Comparison of ENCODE assay signal across 9 mouse cellular contexts in the genomic region with DNA sequence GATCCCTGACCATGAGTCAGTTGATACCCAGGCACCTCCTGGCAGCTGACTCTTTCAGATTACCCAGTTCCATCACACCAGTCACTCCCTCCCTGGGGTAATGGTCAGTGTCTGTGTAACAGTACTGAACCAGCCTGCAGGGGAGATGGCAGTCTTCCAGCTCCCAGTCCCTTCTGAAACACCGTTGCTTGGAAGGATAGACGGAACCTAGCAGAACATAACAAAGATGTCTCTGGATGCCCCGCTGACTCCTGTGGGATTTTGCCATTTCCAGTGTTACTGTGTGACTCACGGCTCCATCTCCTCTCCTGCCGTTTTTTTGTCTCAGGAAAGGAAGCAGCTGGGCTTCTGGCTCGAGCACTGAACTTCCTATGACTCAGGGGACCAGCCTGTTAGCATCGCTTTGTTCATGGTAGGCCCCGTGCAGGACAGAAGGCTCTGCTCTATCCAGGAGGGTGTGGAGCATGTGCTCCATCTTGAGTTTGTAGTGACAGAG.
DNase-seq lines count a peak whose midpoint lies in the region; ATAC-seq lines count a peak whose summit lies in the region.
"Had no signal": no experiment of that assay in that cellular context is flagged by ENCODE, and none has a peak within 500 bp of the region (broad histone marks: within the 10 kb centered on the region; RNA-seq: fewer than 3 reads in every experiment).

No protein-coding gene starts in this region.

- H3K4me2 ChIP-seq in liver, embryonic 11.5 days: no peak overlapping the region
- H3K4me2 ChIP-seq: limb, embryonic 15.5 days had no signal

- H3K9ac ChIP-seq in liver, embryonic 11.5 days (ENCODE audit: low read depth, low read length): no peak overlapping the region
- H3K9ac ChIP-seq: limb, embryonic 15.5 days had no signal

- no peak for ATAC-seq in liver, embryonic 11.5 days (replicated peaks; ENCODE audit: low FRiP score)

- no peaks in the 10 kb centered on the region for H3K27me3 ChIP-seq in liver, embryonic 11.5 days (replicated peaks; ENCODE audit: control insufficient read depth, insufficient read depth, low read length)
- H3K27me3 ChIP-seq: limb, embryonic 15.5 days had no signal

- H3K4me1 ChIP-seq in liver, embryonic 11.5 days (replicated peaks; ENCODE audit: control insufficient read depth, insufficient read depth, low read length): no peaks in the 10 kb centered on the region

- H3K36me3 ChIP-seq in liver, embryonic 11.5 days (ENCODE audit: control insufficient read depth, insufficient read depth, low read length): no peaks in the 10 kb centered on the region
- H3K36me3 ChIP-seq: limb, embryonic 15.5 days had no signal

- no peak overlapping the region for H3K4me3 ChIP-seq in liver, embryonic 11.5 days (ENCODE audit: low read depth, low read length)
- H3K4me3 ChIP-seq: limb, embryonic 15.5 days had no signal

- peak; percentile 18 for DNase-seq in embryo, embryonic 10 days (ENCODE audit: low spot score)
- DNase-seq in embryo, embryonic 9.5 days (ENCODE audit: extremely low spot score): no peak
- peak; percentile 90 for DNase-seq in 3T3-L1 (ENCODE audit: low read depth, low spot score)
- DNase-seq in cerebellum, postnatal 25 days: peak; percentile 89 to 91
- DNase-seq in heart, postnatal 4 days: peak; percentile 61
- DNase-seq in layer of hippocampus, adult 9-10 months (ENCODE audit: low spot score): peak; percentile 24
- DNase-seq in retina, postnatal 1 day: peak; percentile 18
- no peak for DNase-seq in liver, embryonic 11.5 days (ENCODE audit: low spot score)

- H3K9me3 ChIP-seq in liver, embryonic 11.5 days (ENCODE audit: control insufficient read depth, low read length): no peaks in the 10 kb centered on the region
- H3K9me3 ChIP-seq: limb, embryonic 15.5 days had no signal

- no peak overlapping the region for H3K27ac ChIP-seq in liver, embryonic 11.5 days (ENCODE audit: low read depth, low read length)
- H3K27ac ChIP-seq: limb, embryonic 15.5 days had no signal

- 49% methylated on average over 8 of the region's 8 CpGs for WGBS in liver, embryonic 11.5 days

Comparison
In these comparisons a context has a peak if more than half of its experiments do, and no peak if none do; other contexts are left out.
1. DNase-seq: peak in embryo, embryonic 10 days (single experiment), 3T3-L1 (single experiment), cerebellum, postnatal 25 days (2 of 2), heart, postnatal 4 days (single experiment), layer of hippocampus, adult 9-10 months (single experiment) and retina, postnatal 1 day (single experiment); none in embryo, embryonic 9.5 days (single experiment) and liver, embryonic 11.5 days (single experiment).